Mouse (Mus musculus): ENCODE results near the gene Clybl. TPM values are rescaled to one million over a fixed set of nuclear protein-coding genes. Genes with fewer than 3 reads are reported as not detected.
A peak's percentile ranks its signal among the peaks of the same experiment; 100 is the strongest.

Gene Clybl
- polyA plus RNA-seq, 1 experiment from 2014 or later, result 13.5 TPM

DNA sequence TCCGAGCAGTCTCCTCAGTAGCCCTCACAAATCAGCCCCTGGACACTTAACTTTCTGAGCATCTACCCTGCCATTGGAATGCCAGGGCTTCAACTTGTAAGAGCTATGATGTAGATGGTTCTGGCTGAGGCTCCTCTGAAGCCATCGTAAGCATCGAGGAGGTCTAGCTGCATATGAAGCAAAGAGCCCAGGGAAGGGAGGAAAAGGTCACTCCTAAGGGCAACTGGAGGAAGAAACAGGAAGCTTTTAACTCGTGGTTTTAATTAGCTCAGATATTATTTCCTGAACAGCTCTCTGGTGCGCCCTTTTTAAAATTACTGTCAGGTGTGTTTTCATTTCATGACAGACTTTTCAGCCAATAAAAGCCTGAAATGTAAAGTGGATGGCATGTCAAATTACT lies 190.5 kb downstream of the Clybl start:
- H3K36me3 ChIP-seq, result no peaks in the 10 kb centered on the region
- no peak overlapping the region for H3K4me2 ChIP-seq
- peaks cover 27% of the 10 kb centered on the region for H3K27me3 ChIP-seq (replicated peaks)
- 68% methylated on average over 5 of the region's 5 CpGs for WGBS
- H3K9ac ChIP-seq (replicated peaks), result no peak overlapping the region
- no peak overlapping the region for H3K4me3 ChIP-seq (replicated peaks)
- no peak for ATAC-seq (ENCODE audit: low FRiP score)
- H3K9me3 ChIP-seq (replicated peaks), result no peaks in the 10 kb centered on the region
- peaks cover 14% of the 10 kb centered on the region for H3K4me1 ChIP-seq
- H3K27ac ChIP-seq (replicated peaks), result no peak overlapping the region

DNA sequence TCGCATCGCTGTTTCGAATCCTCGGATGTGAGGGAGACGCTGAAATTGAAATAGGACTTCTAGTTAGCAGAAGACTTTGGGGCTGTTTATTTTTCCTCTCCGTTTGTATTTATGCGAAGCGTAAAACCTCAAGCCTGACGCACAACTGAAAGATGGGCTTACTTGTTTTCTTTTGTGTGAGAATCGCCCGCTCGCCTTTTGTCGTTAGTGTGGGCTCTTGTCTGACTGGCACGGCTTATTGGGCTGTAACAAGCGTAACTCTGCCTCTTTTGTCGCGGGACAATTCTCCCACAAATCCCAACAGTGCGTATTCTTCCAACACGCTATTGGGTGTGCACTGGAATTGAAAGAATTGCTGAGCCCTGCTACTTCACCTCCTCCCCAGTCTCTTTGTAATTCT lies 192.0 kb downstream of the Clybl start:
- 8% methylated on average over 19 of the region's 19 CpGs for WGBS

DNA sequence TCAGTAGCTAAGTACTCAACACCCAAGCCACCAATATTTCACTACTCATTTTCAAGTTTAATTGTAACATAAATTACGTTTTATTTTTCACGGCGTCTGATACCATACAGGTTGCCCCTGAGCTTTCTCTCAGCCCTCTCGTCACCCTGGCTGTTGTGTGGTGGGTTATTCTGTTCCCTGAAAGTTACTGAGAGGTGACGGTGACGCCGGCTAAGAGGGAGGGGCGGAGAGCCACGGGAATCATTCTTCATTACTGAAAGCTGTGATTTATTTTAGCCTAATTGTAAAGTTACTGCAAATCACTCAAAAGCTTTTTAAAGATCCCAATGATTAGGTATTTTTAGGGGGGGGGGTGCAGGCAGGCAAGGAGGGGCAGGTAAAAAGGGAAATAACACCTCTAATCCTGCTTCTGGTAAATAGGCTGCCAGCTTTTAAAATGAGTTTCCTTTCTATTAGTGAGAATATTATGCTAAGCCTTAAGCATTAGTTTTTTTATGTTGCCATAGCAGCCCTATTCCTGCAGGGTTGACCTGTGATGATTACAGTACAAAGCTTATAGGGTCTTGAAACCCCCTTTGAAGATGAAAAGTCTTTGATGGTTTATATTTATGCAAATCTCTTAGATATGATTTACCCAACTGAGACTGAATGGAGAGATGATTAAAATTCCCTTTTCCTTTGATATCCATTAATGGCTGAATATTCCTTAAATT lies 192.9 kb downstream of the Clybl start:
- H3K27me3 ChIP-seq (replicated peaks), result peaks cover 30% of the 10 kb centered on the region
- H3K4me2 ChIP-seq, result no peak overlapping the region
- H3K9me3 ChIP-seq (replicated peaks), result no peaks in the 10 kb centered on the region
- H3K36me3 ChIP-seq, result no peaks in the 10 kb centered on the region
- no peak overlapping the region for H3K4me3 ChIP-seq (replicated peaks)
- 3% methylated on average over 9 of the region's 9 CpGs for WGBS
- peaks cover 10% of the 10 kb centered on the region for H3K4me1 ChIP-seq
- no peak overlapping the region for H3K27ac ChIP-seq (replicated peaks)
- ATAC-seq (ENCODE audit: low FRiP score), result no peak
- H3K9ac ChIP-seq (replicated peaks), result no peak overlapping the region

More for the DNA sequence above, 192.0 kb downstream of the Clybl start:
- Histone ChIP-seq H3K27ac (replicated peaks) (no peak overlapping the region), H3K27me3 (replicated peaks) (peaks cover 27% of the 10 kb centered on the region), H3K9ac (replicated peaks) (no peak overlapping the region), H3K36me3 (no peaks in the 10 kb centered on the region), H3K9me3 (replicated peaks) (no peaks in the 10 kb centered on the region), H3K4me1 (peaks cover 10% of the 10 kb centered on the region), H3K4me2 (peak overlapping the region; percentile 45), H3K4me3 (replicated peaks) (peak overlapping the region; percentile 17)
- ATAC-seq (ENCODE audit: low FRiP score), result no peak

DNA sequence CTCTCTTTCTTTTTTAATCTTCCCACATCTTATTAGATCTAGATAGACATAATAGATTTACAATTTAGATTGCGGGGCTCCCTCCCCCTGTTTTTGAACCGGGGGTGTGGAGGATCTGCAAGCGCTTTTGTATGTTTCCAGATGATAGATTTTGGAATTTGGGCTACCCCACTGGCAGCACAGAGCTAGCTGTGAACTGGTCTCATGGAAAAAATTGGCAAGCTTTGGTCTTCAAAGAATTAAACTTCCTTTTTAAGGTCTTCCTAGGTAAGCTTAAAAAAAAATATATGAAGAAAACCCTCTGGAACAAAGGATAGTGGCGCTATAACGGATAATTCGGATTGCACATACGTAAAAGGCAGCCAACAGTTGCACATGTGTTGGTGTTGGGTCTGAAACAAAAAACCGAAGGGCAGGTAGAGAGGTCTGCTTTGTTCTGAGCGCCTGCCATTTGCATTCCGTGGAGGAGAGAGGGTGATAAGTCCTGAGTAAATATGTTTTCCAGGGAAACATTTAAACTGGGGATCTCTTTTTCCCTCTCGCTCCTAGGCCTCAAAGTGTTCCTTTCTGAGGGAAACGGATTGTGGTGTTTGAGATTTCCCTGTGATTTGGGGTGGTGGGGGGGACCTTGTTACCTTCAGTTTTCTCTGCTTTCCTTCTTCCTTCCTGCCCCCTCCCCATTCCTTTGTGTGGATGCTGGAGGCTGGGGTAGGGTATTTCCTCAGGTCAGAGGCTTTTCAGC lies 193.7 kb downstream of the Clybl start:
- Histone ChIP-seq H3K4me3 (replicated peaks) (no peak overlapping the region), H3K27ac (replicated peaks) (no peak overlapping the region)
- WGBS, result 58% methylated on average over 12 of the region's 12 CpGs

DNA sequence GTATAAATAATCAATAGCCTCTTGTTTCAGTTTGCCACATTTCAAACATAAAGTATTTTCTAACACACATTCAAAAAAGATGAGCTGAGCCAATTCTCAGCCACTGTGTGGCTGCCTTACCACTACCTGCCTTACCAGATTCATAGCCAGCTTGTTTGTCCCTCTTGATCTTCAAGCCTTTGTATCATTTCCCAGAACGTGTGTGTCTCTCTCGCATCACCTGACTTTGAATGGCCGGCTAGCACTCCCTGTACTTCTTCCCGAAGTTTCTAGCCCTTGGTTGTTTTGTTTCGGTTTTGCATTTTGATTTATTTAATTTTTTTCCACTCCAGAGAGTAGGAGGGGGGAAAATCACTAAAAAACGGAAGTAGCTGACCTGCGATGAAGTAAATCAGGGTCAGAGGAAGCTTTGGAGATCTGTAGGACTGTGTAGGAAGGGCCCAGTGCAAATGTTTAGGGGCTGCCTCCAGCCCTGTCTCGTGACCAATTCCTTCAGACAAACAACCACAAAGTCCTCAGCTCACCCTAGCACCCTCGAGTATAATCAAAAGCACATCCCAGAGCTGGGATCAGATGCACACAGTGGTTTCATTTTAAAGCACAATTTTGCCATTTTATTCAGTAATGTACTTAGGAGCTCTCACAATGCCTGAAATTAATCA lies 195.1 kb downstream of the Clybl start:
- WGBS, result 61% methylated on average over 9 of the region's 9 CpGs
- no peak overlapping the region for H3K27ac ChIP-seq (replicated peaks)
- no peak overlapping the region for H3K9ac ChIP-seq (replicated peaks)
- no peaks in the 10 kb centered on the region for H3K9me3 ChIP-seq (replicated peaks)
- no peak for ATAC-seq (ENCODE audit: low FRiP score)
- H3K4me3 ChIP-seq (replicated peaks), result no peak overlapping the region
- H3K27me3 ChIP-seq (replicated peaks), result peaks cover 37% of the 10 kb centered on the region
- peaks cover 10% of the 10 kb centered on the region for H3K4me1 ChIP-seq
- H3K36me3 ChIP-seq, result no peaks in the 10 kb centered on the region
- H3K4me2 ChIP-seq, result no peak overlapping the region

More for the DNA sequence above, 193.7 kb downstream of the Clybl start:
- no peaks in the 10 kb centered on the region for H3K9me3 ChIP-seq (replicated peaks)
- peaks cover 10% of the 10 kb centered on the region for H3K4me1 ChIP-seq
- no peak overlapping the region for H3K4me2 ChIP-seq
- ATAC-seq (ENCODE audit: low FRiP score), result no peak
- H3K36me3 ChIP-seq, result no peaks in the 10 kb centered on the region
- no peak overlapping the region for H3K9ac ChIP-seq (replicated peaks)
- H3K27me3 ChIP-seq (replicated peaks), result peaks cover 33% of the 10 kb centered on the region

DNA sequence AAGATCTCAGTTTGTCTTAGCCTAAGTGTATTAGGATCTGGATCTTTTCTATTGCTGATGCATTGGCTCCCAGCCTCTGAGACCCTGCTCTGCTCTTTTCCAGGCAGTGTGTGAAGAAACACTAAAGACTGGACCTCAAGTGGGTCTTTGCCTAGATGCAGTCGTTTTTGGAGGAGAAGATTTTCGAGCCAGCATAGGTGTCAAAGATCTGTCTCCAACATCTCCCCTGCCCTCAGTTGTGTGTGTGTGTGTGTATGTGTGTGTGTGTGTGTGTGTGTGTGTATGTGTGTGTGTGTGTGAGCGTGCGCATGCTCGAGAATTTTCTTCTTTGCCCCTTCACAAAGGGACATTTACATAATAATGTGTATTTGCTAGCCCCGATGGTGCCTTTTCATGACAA lies 196.2 kb downstream of the Clybl start:
- peaks cover 36% of the 10 kb centered on the region for H3K27me3 ChIP-seq (replicated peaks)

DNA sequence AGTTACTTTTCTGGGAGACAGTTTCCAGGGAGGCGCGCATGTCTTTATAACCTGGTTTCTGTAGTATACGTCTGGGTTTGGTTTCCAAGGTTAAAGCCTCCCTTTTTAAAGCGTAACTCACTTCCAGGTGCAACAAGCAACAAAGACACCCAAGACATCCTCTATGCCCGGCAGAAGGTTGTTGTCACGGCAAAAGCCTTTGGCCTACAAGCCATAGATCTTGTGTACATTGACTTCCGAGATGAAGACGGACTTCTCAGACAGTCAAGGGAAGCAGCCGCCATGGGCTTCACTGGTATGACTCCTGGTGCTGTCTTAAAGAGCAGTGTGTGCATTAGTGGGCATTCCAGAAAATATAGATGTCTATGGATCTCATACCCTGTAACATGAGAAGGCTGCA lies 197.6 kb downstream of the Clybl start:
- WGBS, result 79% methylated on average over 9 of the region's 9 CpGs
- H3K4me3 ChIP-seq (replicated peaks), result no peak overlapping the region
- no peak for ATAC-seq (ENCODE audit: low FRiP score)
- 0 out of 2 replicates have a peak, but pooled peaks cover 6% of the 10 kb centered on the region for H3K4me1 ChIP-seq
- no peak overlapping the region for H3K27ac ChIP-seq (replicated peaks)
- no peaks in the 10 kb centered on the region for H3K9me3 ChIP-seq (replicated peaks)
- H3K27me3 ChIP-seq (replicated peaks), result peaks cover 34% of the 10 kb centered on the region
- no peaks in the 10 kb centered on the region for H3K36me3 ChIP-seq
- H3K4me2 ChIP-seq, result no peak overlapping the region
- no peak overlapping the region for H3K9ac ChIP-seq (replicated peaks)

More for the DNA sequence above, 196.2 kb downstream of the Clybl start:
- H3K4me3 ChIP-seq (replicated peaks), result no peak overlapping the region
- no peaks in the 10 kb centered on the region for H3K9me3 ChIP-seq (replicated peaks)
- H3K9ac ChIP-seq (replicated peaks), result no peak overlapping the region
- 55% methylated on average over 6 of the region's 6 CpGs for WGBS
- no peak for ATAC-seq (ENCODE audit: low FRiP score)
- H3K4me2 ChIP-seq, result no peak overlapping the region
- no peaks in the 10 kb centered on the region for H3K36me3 ChIP-seq
- H3K4me1 ChIP-seq, result peaks cover 10% of the 10 kb centered on the region
- H3K27ac ChIP-seq (replicated peaks), result no peak overlapping the region

DNA sequence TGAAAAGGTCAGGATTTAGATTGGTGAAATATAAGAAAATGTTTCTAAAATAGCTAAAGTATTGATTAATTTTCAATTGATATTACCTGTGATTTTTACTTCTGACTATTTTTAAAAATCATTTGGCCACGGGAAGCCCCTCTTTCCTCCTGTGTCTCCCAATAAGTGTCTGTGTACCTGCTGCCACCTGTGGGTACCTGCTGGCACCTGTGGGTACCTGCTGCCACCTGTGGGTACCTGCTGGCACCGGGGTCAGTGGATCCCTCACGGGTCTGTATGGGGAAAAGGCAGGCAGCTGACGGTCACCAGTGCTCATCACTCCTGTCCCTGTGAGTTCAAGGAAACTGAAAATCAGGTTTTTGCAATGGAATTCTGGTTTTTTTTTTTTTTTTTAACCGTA lies 198.5 kb downstream of the Clybl start:
- H3K27ac ChIP-seq (replicated peaks), result no peak overlapping the region
- H3K4me2 ChIP-seq, result no peak overlapping the region
- no peaks in the 10 kb centered on the region for H3K9me3 ChIP-seq (replicated peaks)
- H3K9ac ChIP-seq (replicated peaks), result no peak overlapping the region
- peaks cover 9% of the 10 kb centered on the region; the same call in 1 of the 2 replicates for H3K4me1 ChIP-seq
- no peak for ATAC-seq (ENCODE audit: low FRiP score)
- H3K4me3 ChIP-seq (replicated peaks), result no peak overlapping the region
- H3K27me3 ChIP-seq (replicated peaks), result peaks cover 29% of the 10 kb centered on the region
- no peaks in the 10 kb centered on the region for H3K36me3 ChIP-seq
- 91% methylated on average over 5 of the region's 5 CpGs for WGBS

DNA sequence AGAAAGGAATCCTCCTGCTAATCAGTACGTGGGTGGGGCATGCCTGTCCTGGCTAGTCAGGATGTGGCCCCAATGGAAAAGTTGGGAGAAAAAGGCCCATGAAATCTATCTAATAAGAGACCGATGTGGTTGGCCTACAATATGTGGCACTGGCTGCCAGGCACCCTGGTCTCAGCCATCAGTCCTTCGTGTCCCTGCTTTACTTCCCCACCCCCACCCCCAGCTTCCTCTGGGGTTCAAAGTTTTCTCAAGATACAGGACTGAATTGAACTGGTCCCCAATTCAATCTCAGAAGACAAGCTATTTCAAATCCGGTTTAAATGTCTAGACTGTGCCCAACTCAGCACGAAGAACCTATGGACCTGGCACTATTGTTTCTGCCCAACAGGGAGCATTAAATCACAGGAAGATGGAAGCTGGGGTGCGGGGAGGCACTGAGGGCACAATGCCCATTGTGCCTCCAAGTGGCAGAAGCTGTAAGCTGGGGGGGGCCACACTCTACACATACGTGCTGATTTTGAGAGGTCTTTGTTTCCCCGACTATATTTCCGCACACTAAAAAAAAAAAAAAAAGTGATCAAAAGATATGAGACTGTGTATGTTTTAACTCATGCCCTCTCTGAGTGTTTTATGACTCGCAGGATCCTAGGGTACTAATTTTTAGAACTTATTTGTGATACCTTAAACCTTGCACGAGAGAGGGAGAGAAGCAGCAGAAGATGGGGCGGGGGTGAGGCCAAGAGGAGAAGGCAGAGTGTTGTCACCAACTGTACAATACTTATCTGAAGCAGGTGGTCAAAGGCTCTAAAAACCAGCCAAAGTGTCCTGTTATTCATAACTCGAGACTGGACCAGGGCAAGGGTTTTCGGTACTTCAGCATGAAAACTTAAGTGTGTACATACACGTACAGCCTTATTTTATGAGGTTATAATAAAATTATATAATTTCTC lies 199.7 kb downstream of the Clybl start:
- 48% methylated on average over 15 of the region's 15 CpGs for WGBS
- Histone ChIP-seq H3K9ac (replicated peaks) (no peak overlapping the region), H3K27me3 (replicated peaks) (peaks cover 23% of the 10 kb centered on the region), H3K36me3 (no peaks in the 10 kb centered on the region), H3K9me3 (replicated peaks) (no peaks in the 10 kb centered on the region), H3K4me2 (no peak overlapping the region), H3K4me1 (peaks cover 10% of the 10 kb centered on the region; the same call in 1 of the 2 replicates), H3K4me3 (replicated peaks) (no peak overlapping the region), H3K27ac (replicated peaks) (no peak overlapping the region)
- ATAC-seq (ENCODE audit: low FRiP score), result no peak

DNA sequence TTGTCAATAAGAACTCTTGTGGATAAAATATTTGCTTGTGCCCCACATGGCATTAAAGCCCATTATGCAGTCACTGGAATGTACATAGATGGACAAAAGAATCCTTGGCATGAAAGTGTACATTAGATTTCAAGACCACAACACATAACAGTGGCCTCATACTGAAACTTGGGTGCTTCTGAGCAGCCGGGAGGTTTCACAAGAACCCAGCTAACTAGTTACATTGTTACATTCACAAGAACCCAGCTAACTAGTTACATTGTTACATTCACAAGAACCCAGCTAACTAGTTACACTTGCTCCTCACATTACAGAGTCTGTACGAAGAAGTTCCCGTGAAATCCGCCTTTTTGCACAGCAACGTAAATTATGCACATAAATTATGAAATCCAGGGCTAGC lies 200.8 kb downstream of the Clybl start:
- H3K4me1 ChIP-seq, result peaks cover 10% of the 10 kb centered on the region; the same call in 1 of the 2 replicates
- ATAC-seq (ENCODE audit: low FRiP score), result no peak
- no peaks in the 10 kb centered on the region for H3K36me3 ChIP-seq
- 47% methylated on average over 5 of the region's 5 CpGs for WGBS
- H3K9me3 ChIP-seq (replicated peaks), result no peaks in the 10 kb centered on the region
- H3K4me2 ChIP-seq, result no peak overlapping the region
- no peak overlapping the region for H3K9ac ChIP-seq (replicated peaks)
- H3K4me3 ChIP-seq (replicated peaks), result no peak overlapping the region
- peaks cover 16% of the 10 kb centered on the region for H3K27me3 ChIP-seq (replicated peaks)
- no peak overlapping the region for H3K27ac ChIP-seq (replicated peaks)

DNA sequence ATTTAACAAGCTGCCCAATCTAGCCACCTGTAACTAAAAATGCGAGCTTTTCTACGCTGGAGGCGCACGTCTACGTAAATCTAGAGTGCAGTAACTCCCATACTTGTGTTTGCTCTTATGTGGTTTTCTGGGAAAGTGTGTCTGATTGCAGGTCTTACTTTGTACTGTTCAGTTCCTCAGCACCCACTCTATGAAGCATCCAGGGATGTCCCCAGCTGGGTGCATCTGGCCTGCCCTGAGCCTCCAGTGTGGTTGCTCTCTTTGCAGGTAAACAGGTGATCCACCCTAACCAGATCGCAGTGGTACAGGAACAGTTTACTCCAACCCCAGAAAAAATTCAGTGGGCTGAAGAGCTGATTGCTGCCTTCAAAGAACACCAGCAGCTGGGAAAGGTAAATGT lies 202.4 kb downstream of the Clybl start:
- H3K9me3 ChIP-seq (replicated peaks), result no peaks in the 10 kb centered on the region
- no peak overlapping the region for H3K4me3 ChIP-seq (replicated peaks)
- no peak overlapping the region for H3K9ac ChIP-seq (replicated peaks)
- WGBS, result 80% methylated on average over 6 of the region's 6 CpGs
- no peaks in the 10 kb centered on the region for H3K36me3 ChIP-seq
- H3K4me1 ChIP-seq, result peaks cover 17% of the 10 kb centered on the region; the same call in 1 of the 2 replicates
- peaks cover 16% of the 10 kb centered on the region; the same call in 1 of the 2 replicates for H3K27me3 ChIP-seq (replicated peaks)
- H3K27ac ChIP-seq (replicated peaks), result no peak overlapping the region
- no peak for ATAC-seq (ENCODE audit: low FRiP score)
- no peak overlapping the region for H3K4me2 ChIP-seq
